Mouse (Mus musculus): ENCODE measurements around the gene Cops8.

The Cops8 gene

GRCm38 (mm10) chr1:90650781-90651437 is 48.1 kb downstream of the Cops8 start:
- peak; percentile 72 to 73 for DNase-seq (ENCODE audit: low spot score in 2 of 2)

- no peak for DNase-seq (ENCODE audit: low spot score in 2 of 2)
Observed at GRCm38 (mm10) chr1:90651781-90652180, 49.0 kb downstream of the Cops8 start.

- DNase-seq (ENCODE audit: low spot score in 2 of 2): no peak
Observed at GRCm38 (mm10) chr1:90652553-90652952, 49.8 kb downstream of the Cops8 start.

GRCm38 (mm10) chr1:90656492-90657245 is 53.9 kb downstream of the Cops8 start:
- no peak for DNase-seq (ENCODE audit: low spot score in 2 of 2)

- DNase-seq (ENCODE audit: low spot score in 2 of 2): no peak
Observed at GRCm38 (mm10) chr1:90657292-90658050, 54.7 kb downstream of the Cops8 start.

- DNase-seq (ENCODE audit: low spot score in 2 of 2): no peak
Observed at GRCm38 (mm10) chr1:90658581-90658980, 55.8 kb downstream of the Cops8 start.

GRCm38 (mm10) chr1:90660150-90660549 is 57.4 kb downstream of the Cops8 start:
- DNase-seq (ENCODE audit: low spot score in 2 of 2): no peak

GRCm38 (mm10) chr1:90662491-90662890 is 59.7 kb downstream of the Cops8 start:
- DNase-seq (ENCODE audit: low spot score in 2 of 2): no peak

All from frontal cortex, postnatal 14 days (tissue).